Mouse (Mus musculus) left cerebral cortex, adult 11 months (tissue): ENCODE results near the gene Slc25a23.
"Not testable (repeated sequence)": the region's sequence is repeated elsewhere in the genome, so short reads cannot be mapped to it uniquely, and the experiment has no call there.

Source experiments
- DNase-seq: peaks from one replicate; pipeline ENCODE4 v3.0.0; 2022; ENCODE audit warnings: low spot score

The Slc25a23 gene

GRCm38 (mm10) chr17:57070699-57071098 lies 11.0 kb upstream of the Slc25a23 start:
- no peak for DNase-seq

GRCm38 (mm10) chr17:57070272-57070671 lies 10.6 kb upstream of the Slc25a23 start:
- DNase-seq, result no peak

GRCm38 (mm10) chr17:57066908-57067307 lies 7.2 kb upstream of the Slc25a23 start:
- no peak for DNase-seq

GRCm38 (mm10) chr17:57063031-57063430 lies 3.4 kb upstream of the Slc25a23 start:
- no peak for DNase-seq

- DNase-seq, result no peak
These were observed 2.9 kb upstream of the Slc25a23 start for GRCm38 (mm10) chr17:57062548-57062947.

- no peak for DNase-seq
These were observed 2.4 kb upstream of the Slc25a23 start for GRCm38 (mm10) chr17:57062011-57062521.

GRCm38 (mm10) chr17:57061069-57061468 lies 1.4 kb upstream of the Slc25a23 start:
- no peak for DNase-seq

GRCm38 (mm10) chr17:57060231-57060801 lies 653 bp upstream of the Slc25a23 start:
- peak; percentile 95 for DNase-seq

- no peak for DNase-seq
These were observed 675 bp downstream of the Slc25a23 start, which contains the start of gene Crb3 for GRCm38 (mm10) chr17:57058891-57059485. Crb3 (plus strand) TSS chr17:57059105.

- no peak for DNase-seq
These were observed 3.4 kb downstream of the Slc25a23 start for GRCm38 (mm10) chr17:57056246-57056645.

- DNase-seq, result not testable (repeated sequence)
These were observed 8.0 kb downstream of the Slc25a23 start for GRCm38 (mm10) chr17:57051679-57052078.

- no peak for DNase-seq
These were observed 10.8 kb downstream of the Slc25a23 start for GRCm38 (mm10) chr17:57048816-57049215.

- DNase-seq, result no peak
These were observed 12.3 kb downstream of the Slc25a23 start for GRCm38 (mm10) chr17:57047406-57047805.

GRCm38 (mm10) chr17:57041554-57041953 lies 18.1 kb downstream of the Slc25a23 start, which contains the start of gene Slc25a41:
Slc25a41 (minus strand) TSS chr17:57041654.
- no peak for DNase-seq

GRCm38 (mm10) chr17:57038978-57039377 lies 20.7 kb downstream of the Slc25a23 start:
- no peak for DNase-seq

GRCm38 (mm10) chr17:57032854-57033253 lies 26.8 kb downstream of the Slc25a23 start:
- no peak for DNase-seq

GRCm38 (mm10) chr17:57031661-57032420 lies 27.8 kb downstream of the Slc25a23 start:
- peak; percentile 100 for DNase-seq

GRCm38 (mm10) chr17:57030931-57031660 lies 28.6 kb downstream of the Slc25a23 start, which contains the start of gene Khsrp:
Khsrp (minus strand) TSS chr17:57031522.
- DNase-seq, result no peak

- DNase-seq, result no peak
These were observed 30.0 kb downstream of the Slc25a23 start for GRCm38 (mm10) chr17:57029691-57030090.

- no peak for DNase-seq
These were observed 32.2 kb downstream of the Slc25a23 start for GRCm38 (mm10) chr17:57027471-57027870.

- DNase-seq, result no peak
These were observed 38.7 kb downstream of the Slc25a23 start for GRCm38 (mm10) chr17:57020960-57021359.

- no peak for DNase-seq
These were observed 40.0 kb downstream of the Slc25a23 start for GRCm38 (mm10) chr17:57019693-57020092.
